Mouse (Mus musculus): ENCODE results near the gene Olfr201. TPM values are rescaled to one million over a fixed set of nuclear protein-coding genes. Genes with fewer than 3 reads are reported as not detected.

Gene Olfr201
- not detected for total RNA-seq (2023)

GRCm38 (mm10) chr16:59272532-59272931 is at the start of gene Olfr201:
Gene Olfr201 (minus strand): TSS chr16:59272632.

GRCm38 (mm10) chr16:59318148-59318547 is 45.7 kb upstream of the Olfr201 start, which contains the start of gene Olfr204:
Gene Olfr204 (minus strand): TSS chr16:59318248.

GRCm38 (mm10) chr16:59298581-59298980 is 26.1 kb upstream of the Olfr201 start, which contains the start of gene Olfr203:
Gene Olfr203 (plus strand): TSS chr16:59298881.

GRCm38 (mm10) chr16:59286693-59287092 is 14.3 kb upstream of the Olfr201 start, which contains the start of gene Olfr202:
Gene Olfr202 (minus strand): TSS chr16:59286793.

GRCm38 (mm10) chr16:59219667-59220066 is 52.8 kb downstream of the Olfr201 start, which contains the start of gene Olfr199:
Gene Olfr199 (minus strand): TSS chr16:59219767.

Other genes starting within 250 kb of the Olfr201 start
- not detected for gene Olfr186, start 242.3 kb downstream of the Olfr201 start, total RNA-seq (2023)
- gene Olfr187, start 232.9 kb downstream of the Olfr201 start, total RNA-seq (2023) = not detected
- gene Olfr190, start 194.6 kb downstream of the Olfr201 start, total RNA-seq (2023) = not detected
- gene Olfr191, start 182.8 kb downstream of the Olfr201 start, total RNA-seq (2023) = not detected
- not detected for gene Olfr193, start 160.8 kb downstream of the Olfr201 start, total RNA-seq (2023)
- gene Olfr194, start 151.6 kb downstream of the Olfr201 start, total RNA-seq (2023) = not detected
- not detected for gene Olfr195, start 125.6 kb downstream of the Olfr201 start, total RNA-seq (2023)
- gene Olfr196, start 102.2 kb downstream of the Olfr201 start, total RNA-seq (2023) = not detected
- gene Olfr198, start 69.1 kb downstream of the Olfr201 start, total RNA-seq (2023) = not detected
- not detected for gene Olfr199, start 52.9 kb downstream of the Olfr201 start, total RNA-seq (2023)
- gene Olfr202, start 14.2 kb upstream of the Olfr201 start, total RNA-seq (2023) = not detected
- gene Olfr203, start 26.2 kb upstream of the Olfr201 start, total RNA-seq (2023) = not detected
- not detected for gene Olfr204, start 45.6 kb upstream of the Olfr201 start, total RNA-seq (2023)
- not detected for gene Olfr205, start 58.5 kb upstream of the Olfr201 start, total RNA-seq (2023)
- gene Olfr206, start 76.6 kb upstream of the Olfr201 start, total RNA-seq (2023) = not detected
- gene Olfr209, start 91.4 kb upstream of the Olfr201 start, total RNA-seq (2023) = not detected
- not detected for gene Gabrr3, start 134.7 kb upstream of the Olfr201 start, total RNA-seq (2023)
- gene Riox2, start 199.1 kb upstream of the Olfr201 start, total RNA-seq (2023) = 10 to 100 TPM; 42.5 to 43.3 TPM